Mouse (Mus musculus) right cerebral cortex, adult 18-20 months (tissue): ENCODE data around the gene Mfsd9.

ENCODE experiments used
- DNase-seq: peaks from one replicate; pipeline ENCODE4 v3.0.0; 2022; ENCODE audit warnings: mixed read lengths

The Mfsd9 gene

GRCm38 (mm10) chr1:40790324-40791141 is at the start of gene Mfsd9:
TSS of gene Mfsd9 (minus strand) at chr1:40790687.
- peak; percentile 90 for DNase-seq

- no peak for DNase-seq
Observed at GRCm38 (mm10) chr1:40835468-40835867, 45.0 kb upstream of the Mfsd9 start.

GRCm38 (mm10) chr1:40830712-40831507 is 40.4 kb upstream of the Mfsd9 start:
- DNase-seq = no peak

GRCm38 (mm10) chr1:40829213-40829914 is 38.9 kb upstream of the Mfsd9 start:
- no peak for DNase-seq

GRCm38 (mm10) chr1:40825826-40826225 is 35.3 kb upstream of the Mfsd9 start:
- DNase-seq = no peak

GRCm38 (mm10) chr1:40824936-40825335 is 34.4 kb upstream of the Mfsd9 start:
- no peak for DNase-seq

- DNase-seq = no peak
Observed at GRCm38 (mm10) chr1:40824517-40824916, 34.0 kb upstream of the Mfsd9 start.

GRCm38 (mm10) chr1:40815071-40815845 is 24.8 kb upstream of the Mfsd9 start:
- DNase-seq = no peak

GRCm38 (mm10) chr1:40808643-40809042 is 18.2 kb upstream of the Mfsd9 start:
- DNase-seq = no peak

GRCm38 (mm10) chr1:40805891-40806290 is 15.4 kb upstream of the Mfsd9 start:
- no peak for DNase-seq

GRCm38 (mm10) chr1:40805351-40805750 is 14.9 kb upstream of the Mfsd9 start, which contains the start of gene Tmem182:
TSS of gene Tmem182 (plus strand) at chr1:40805601.
- no peak for DNase-seq

GRCm38 (mm10) chr1:40804118-40804517 is 13.6 kb upstream of the Mfsd9 start:
- no peak for DNase-seq

- peak; percentile 50 for DNase-seq
Observed at GRCm38 (mm10) chr1:40802759-40803158, 12.3 kb upstream of the Mfsd9 start.

GRCm38 (mm10) chr1:40800908-40801307 is 10.4 kb upstream of the Mfsd9 start:
- no peak for DNase-seq

- DNase-seq = no peak
Observed at GRCm38 (mm10) chr1:40799121-40799520, 8.6 kb upstream of the Mfsd9 start.

- DNase-seq = peak; percentile 57
Observed at GRCm38 (mm10) chr1:40797348-40797747, 6.9 kb upstream of the Mfsd9 start.

GRCm38 (mm10) chr1:40795508-40795907 is 5.0 kb upstream of the Mfsd9 start:
- DNase-seq = no peak

- DNase-seq = no peak
Observed at GRCm38 (mm10) chr1:40789666-40790233, 737 bp downstream of the Mfsd9 start.

GRCm38 (mm10) chr1:40788956-40789355 is 1.5 kb downstream of the Mfsd9 start:
- DNase-seq = no peak

GRCm38 (mm10) chr1:40785876-40786445 is 4.5 kb downstream of the Mfsd9 start:
- DNase-seq = no peak

GRCm38 (mm10) chr1:40784306-40784705 is 6.2 kb downstream of the Mfsd9 start:
- no peak for DNase-seq

- DNase-seq = no peak
Observed at GRCm38 (mm10) chr1:40783450-40783849, 7.0 kb downstream of the Mfsd9 start.
